Mouse (Mus musculus) liver, adult 2 months (tissue): ENCODE measurements around the gene Atp1b2.
"Not testable (repeated sequence)": the region's sequence is repeated elsewhere in the genome, so short reads cannot be mapped to it uniquely, and the experiment has no call there.

Experiments used
- CTCF ChIP-seq: fragments of 200-500 bp; IDR thresholded peaks from 2 replicates; pipeline ENCODE4 v1.5.1; 2011; ENCODE audit warnings: low read depth, low read length, control low read depth
- POLR2A ChIP-seq: fragments of 200-500 bp; IDR thresholded peaks from 2 replicates; pipeline ENCODE4 v1.6.1; 2011; ENCODE audit warnings: low read length, control low read depth; ENCODE audit not compliant: insufficient read depth; ENCODE audit errors: extremely low read depth

DNA sequence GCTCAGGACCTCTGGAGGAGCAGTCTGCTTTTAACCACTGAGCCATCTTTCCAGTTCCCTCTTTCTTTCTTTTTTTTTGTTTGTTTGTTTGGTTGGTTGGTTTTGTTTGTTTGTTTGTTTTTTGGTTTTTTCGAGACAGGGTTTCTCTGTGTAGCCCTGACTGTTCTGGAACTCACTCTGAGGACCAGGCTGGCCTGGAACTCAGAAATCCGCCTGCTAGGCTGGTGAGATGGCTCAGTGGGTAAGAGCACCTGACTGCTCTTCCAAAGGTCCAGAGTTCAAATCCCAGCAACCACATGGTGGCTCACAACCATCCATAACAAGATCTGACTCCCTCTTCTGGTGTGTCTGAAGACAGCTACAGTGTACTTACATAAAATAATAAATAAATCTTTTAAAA, 18.6 kb upstream of the Atp1b2 start:
- not testable (repeated sequence) for TF ChIP-seq CTCF, POLR2A
